Mouse (Mus musculus) erythroblast, embryonic 14.5 days (primary cell): ENCODE data around the gene Tfcp2l1.

ENCODE experiments used
- GATA1 ChIP-seq: IDR thresholded peaks from 2 replicates; pipeline ENCODE4 v1.6.1; 2012; ENCODE audit warnings: low read length, inconsistent platforms, mixed read lengths
- TAL1 ChIP-seq: IDR thresholded peaks from 3 replicates; pipeline ENCODE4 v1.6.1; 2012; ENCODE audit warnings: low read length, inconsistent platforms, mixed read lengths

DNA sequence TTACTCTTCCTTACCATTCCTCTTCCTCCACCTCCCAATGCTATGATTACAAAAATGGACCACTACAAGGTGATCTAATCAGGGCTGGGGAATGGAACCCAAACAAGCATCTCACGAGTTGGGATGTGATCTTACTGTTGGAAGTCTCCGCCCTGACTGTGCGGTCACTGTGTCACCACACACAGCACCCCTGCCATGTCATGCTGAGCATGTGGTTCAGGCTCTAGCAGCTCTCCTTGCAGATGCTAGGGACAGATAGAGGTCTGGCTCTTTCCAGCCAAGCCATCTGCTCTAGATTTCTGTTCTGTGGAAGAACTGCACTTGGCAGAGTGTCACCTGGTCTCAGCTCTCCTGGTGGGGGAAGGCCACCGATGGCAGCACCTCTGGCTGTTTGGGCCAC, 99.3 kb downstream of the Tfcp2l1 start:
- TF ChIP-seq TAL1: no peak
- TF ChIP-seq GATA1: no peak
